Mouse (Mus musculus): ENCODE measurements around the gene Zfp985. TPM values are rescaled to one million over a fixed set of nuclear protein-coding genes. Genes with fewer than 3 reads are reported as not detected.
"Not testable (repeated sequence)": the region's sequence is repeated elsewhere in the genome, so short reads cannot be mapped to it uniquely, and the experiment has no call there.

The Zfp985 gene
- total and polyA plus RNA-seq, 3 experiments = 0.11 to 4.3 (median 4.1) TPM

GRCm38 (mm10) chr4:147598831-147599230, 45.8 kb downstream of the Zfp985 start:
- Histone ChIP-seq H3K4me3 (ENCODE audit: low read depth, low read length) (no peak overlapping the region), H3K27me3 (ENCODE audit: insufficient read depth, low read length) (no peaks in the 10 kb centered on the region), H3K36me3 (replicated peaks) (no peaks in the 10 kb centered on the region), H3K4me1 (ENCODE audit: insufficient read depth, low read depth, low read length) (no peaks in the 10 kb centered on the region), H3K9me3 (replicated peaks) (peaks cover 34% of the 10 kb centered on the region)
- DNase-seq (ENCODE audit: low spot score) (no peak), ATAC-seq (ENCODE audit: extremely low read depth, insufficient number of reproducible peaks, low FRiP score, poor library complexity, severe bottlenecking) (no peak)
- no peak for TF ChIP-seq GATA2 (IDR thresholded peaks at IDR 0.05; ENCODE audit: borderline replicate concordance, low read depth, low read length)
- TF ChIP-seq CTCF (IDR thresholded peaks at IDR 0.05; ENCODE audit: low read depth, low read length) = no peak
- no peak for TF ChIP-seq POLR2AphosphoS5 (IDR thresholded peaks at IDR 0.05; ENCODE audit: insufficient replicate concordance, low read depth, low read length)
- no peak for TF ChIP-seq GATA1 (IDR thresholded peaks at IDR 0.05; ENCODE audit: borderline replicate concordance, low read length)
- TF ChIP-seq TAL1 (conservative IDR thresholded peaks at IDR 0.05; ENCODE audit: low read depth, low read length) = no peak

- ATAC-seq (ENCODE audit: extremely low read depth, insufficient number of reproducible peaks, low FRiP score, poor library complexity, severe bottlenecking) = no peak
These were observed 48.8 kb downstream of the Zfp985 start for GRCm38 (mm10) chr4:147601881-147602280.

GRCm38 (mm10) chr4:147603806-147604205, 50.7 kb downstream of the Zfp985 start:
- Histone ChIP-seq H3K4me3 (ENCODE audit: low read depth, low read length) (no peak overlapping the region), H3K9me3 (replicated peaks) (peaks cover 35% of the 10 kb centered on the region)

More at GRCm38 (mm10) chr4:147601881-147602280, 48.8 kb downstream of the Zfp985 start:
- no peaks in the 10 kb centered on the region for H3K36me3 ChIP-seq (replicated peaks)
- H3K4me1 ChIP-seq (ENCODE audit: insufficient read depth, low read depth, low read length) = no peaks in the 10 kb centered on the region
- H3K9me3 ChIP-seq (replicated peaks) = peaks cover 37% of the 10 kb centered on the region
- TF ChIP-seq GATA1 (IDR thresholded peaks at IDR 0.05; ENCODE audit: borderline replicate concordance, low read length) (no peak), GATA2 (IDR thresholded peaks at IDR 0.05; ENCODE audit: borderline replicate concordance, low read depth, low read length) (no peak), TAL1 (conservative IDR thresholded peaks at IDR 0.05; ENCODE audit: low read depth, low read length) (no peak), CTCF (IDR thresholded peaks at IDR 0.05; ENCODE audit: low read depth, low read length) (no peak), POLR2AphosphoS5 (IDR thresholded peaks at IDR 0.05; ENCODE audit: insufficient replicate concordance, low read depth, low read length) (no peak)
- H3K4me3 ChIP-seq (ENCODE audit: low read depth, low read length) = no peak overlapping the region
- no peaks in the 10 kb centered on the region for H3K27me3 ChIP-seq (ENCODE audit: insufficient read depth, low read length)
- no peak for DNase-seq (ENCODE audit: low spot score)

GRCm38 (mm10) chr4:147605521-147605920, 52.4 kb downstream of the Zfp985 start:
- TF ChIP-seq GATA2 (IDR thresholded peaks at IDR 0.05; ENCODE audit: borderline replicate concordance, low read depth, low read length) (no peak), GATA1 (IDR thresholded peaks at IDR 0.05; ENCODE audit: borderline replicate concordance, low read length) (no peak), POLR2AphosphoS5 (IDR thresholded peaks at IDR 0.05; ENCODE audit: insufficient replicate concordance, low read depth, low read length) (no peak), TAL1 (conservative IDR thresholded peaks at IDR 0.05; ENCODE audit: low read depth, low read length) (no peak), CTCF (IDR thresholded peaks at IDR 0.05; ENCODE audit: low read depth, low read length) (no peak)
- Histone ChIP-seq H3K4me3 (ENCODE audit: low read depth, low read length) (no peak overlapping the region), H3K9me3 (replicated peaks) (peaks cover 29% of the 10 kb centered on the region), H3K27me3 (ENCODE audit: insufficient read depth, low read length) (no peaks in the 10 kb centered on the region), H3K36me3 (replicated peaks) (no peaks in the 10 kb centered on the region), H3K4me1 (ENCODE audit: insufficient read depth, low read depth, low read length) (no peaks in the 10 kb centered on the region)
- DNase-seq (ENCODE audit: low spot score) = no peak
- ATAC-seq (ENCODE audit: extremely low read depth, insufficient number of reproducible peaks, low FRiP score, poor library complexity, severe bottlenecking) = no peak

More at GRCm38 (mm10) chr4:147603806-147604205, 50.7 kb downstream of the Zfp985 start:
- DNase-seq (ENCODE audit: low spot score) (no peak), ATAC-seq (ENCODE audit: extremely low read depth, insufficient number of reproducible peaks, low FRiP score, poor library complexity, severe bottlenecking) (no peak)
- H3K4me1 ChIP-seq (ENCODE audit: insufficient read depth, low read depth, low read length) = no peaks in the 10 kb centered on the region
- TF ChIP-seq GATA2 (IDR thresholded peaks at IDR 0.05; ENCODE audit: borderline replicate concordance, low read depth, low read length) (no peak), GATA1 (IDR thresholded peaks at IDR 0.05; ENCODE audit: borderline replicate concordance, low read length) (no peak), TAL1 (conservative IDR thresholded peaks at IDR 0.05; ENCODE audit: low read depth, low read length) (no peak), POLR2AphosphoS5 (IDR thresholded peaks at IDR 0.05; ENCODE audit: insufficient replicate concordance, low read depth, low read length) (no peak), CTCF (IDR thresholded peaks at IDR 0.05; ENCODE audit: low read depth, low read length) (no peak)
- H3K27me3 ChIP-seq (ENCODE audit: insufficient read depth, low read length) = no peaks in the 10 kb centered on the region
- H3K36me3 ChIP-seq (replicated peaks) = no peaks in the 10 kb centered on the region

GRCm38 (mm10) chr4:147606511-147606910, 53.4 kb downstream of the Zfp985 start:
- not testable (repeated sequence) for H3K4me1 ChIP-seq (ENCODE audit: insufficient read depth, low read depth, low read length); DNase-seq (ENCODE audit: low spot score); H3K4me3 ChIP-seq (ENCODE audit: low read depth, low read length); ATAC-seq (ENCODE audit: extremely low read depth, insufficient number of reproducible peaks, low FRiP score, poor library complexity, severe bottlenecking); H3K36me3 ChIP-seq (replicated peaks); H3K27me3 ChIP-seq (ENCODE audit: insufficient read depth, low read length)
- peaks cover 27% of the 10 kb centered on the region for H3K9me3 ChIP-seq (replicated peaks)

- H3K9me3 ChIP-seq (replicated peaks); ATAC-seq (ENCODE audit: extremely low read depth, insufficient number of reproducible peaks, low FRiP score, poor library complexity, severe bottlenecking); H3K4me1 ChIP-seq (ENCODE audit: insufficient read depth, low read depth, low read length); H3K36me3 ChIP-seq (replicated peaks); H3K27me3 ChIP-seq (ENCODE audit: insufficient read depth, low read length); H3K4me3 ChIP-seq (ENCODE audit: low read depth, low read length); DNase-seq (ENCODE audit: low spot score): not testable (repeated sequence)
These were observed 80.8 kb downstream of the Zfp985 start for GRCm38 (mm10) chr4:147633818-147634262.

Other genes with a start within 250 kb of the Zfp985 start
- 2.0 and 3.6 TPM in 2 replicates for gene Zfp988, start 247.6 kb upstream of the Zfp985 start, total RNA-seq (2014; fragmentation: Nextera tagmentation)
- 0.16 and 0.41 TPM in 2 replicates for gene Zfp988, start 247.6 kb upstream of the Zfp985 start, total RNA-seq (2017)
- 0.03 TPM in 1 of 2 replicates, not detected in the other for gene Zfp988, start 247.6 kb upstream of the Zfp985 start, polyA plus RNA-seq (2012)
- gene Zfp978, start 192.0 kb upstream of the Zfp985 start, total RNA-seq (2014; fragmentation: Nextera tagmentation) = not detected in 2 replicates
- 0.58 and 0.60 TPM in 2 replicates for gene Zfp978, start 192.0 kb upstream of the Zfp985 start, total RNA-seq (2017)
- not detected in 2 replicates for gene Zfp978, start 192.0 kb upstream of the Zfp985 start, polyA plus RNA-seq (2012)
- 0.68 TPM in 1 of 2 replicates, not detected in the other for gene Zfp982, start 60.9 kb upstream of the Zfp985 start, total RNA-seq (2014; fragmentation: Nextera tagmentation)
- 0.35 and 0.44 TPM in 2 replicates for gene Zfp982, start 60.9 kb upstream of the Zfp985 start, total RNA-seq (2017)
- gene Zfp982, start 60.9 kb upstream of the Zfp985 start, polyA plus RNA-seq (2012) = not detected in 2 replicates
- 0.29 TPM in 1 of 2 replicates, not detected in the other for gene Gm16503, start 13.1 kb upstream of the Zfp985 start, total RNA-seq (2014; fragmentation: Nextera tagmentation)
- gene Gm16503, start 13.1 kb upstream of the Zfp985 start, total RNA-seq (2017) = 0.17 and 0.22 TPM in 2 replicates
- gene Gm16503, start 13.1 kb upstream of the Zfp985 start, polyA plus RNA-seq (2012) = not detected in 2 replicates
- not detected in 2 replicates for gene Zfp979, start 89.2 kb downstream of the Zfp985 start, total RNA-seq (2014; fragmentation: Nextera tagmentation)
- gene Zfp979, start 89.2 kb downstream of the Zfp985 start, total RNA-seq (2017) = 0.70 and 0.82 TPM in 2 replicates
- not detected in 2 replicates for gene Zfp979, start 89.2 kb downstream of the Zfp985 start, polyA plus RNA-seq (2012)
- gene Zfp534, start 149.3 kb downstream of the Zfp985 start, total RNA-seq (2014; fragmentation: Nextera tagmentation) = 12.5 and 13.9 TPM in 2 replicates
- gene Zfp534, start 149.3 kb downstream of the Zfp985 start, total RNA-seq (2017) = 1.9 and 2.0 TPM in 2 replicates
- gene Zfp534, start 149.3 kb downstream of the Zfp985 start, polyA plus RNA-seq (2012) = 0.02 and 0.07 TPM in 2 replicates

Data from G1E (cell line).